Mouse (Mus musculus): ENCODE results near the gene Fkrp. TPM values are rescaled to one million over a fixed set of nuclear protein-coding genes. Genes with fewer than 3 reads are reported as not detected.
A peak's percentile ranks its signal among the peaks of the same experiment; 100 is the strongest.

Fkrp gene
- polyA plus RNA-seq, 1 experiment from 2014 or later = 30.8 TPM

- Histone ChIP-seq H3K4me3 (no peak overlapping the region), H3K9ac (no peak overlapping the region), H3K9me3 (replicated peaks) (no peaks in the 10 kb centered on the region), H3K27me3 (no peaks in the 10 kb centered on the region), H3K27ac (no peak overlapping the region), H3K36me3 (no peaks in the 10 kb centered on the region), H3K4me1 (replicated peaks) (peaks cover 12% of the 10 kb centered on the region), H3K4me2 (no peak overlapping the region)
- no peak for ATAC-seq (replicated peaks; ENCODE audit: insufficient number of reproducible peaks, insufficient read depth, low FRiP score, low read depth)
- 79% methylated on average over 7 of the region's 7 CpGs for WGBS
These were observed 52.9 kb downstream of the Fkrp start for GRCm38 (mm10) chr7:16763463-16764218.

- no peaks in the 10 kb centered on the region for H3K36me3 ChIP-seq
- no peak overlapping the region for H3K4me3 ChIP-seq
- H3K9ac ChIP-seq = no peak overlapping the region
- no peak overlapping the region for H3K4me2 ChIP-seq
- no peaks in the 10 kb centered on the region for H3K9me3 ChIP-seq (replicated peaks)
- H3K27ac ChIP-seq = peak overlapping the region; percentile 53
- 48% methylated on average over 5 of the region's 5 CpGs for WGBS
- no peaks in the 10 kb centered on the region for H3K27me3 ChIP-seq
- no peak for ATAC-seq (replicated peaks; ENCODE audit: insufficient number of reproducible peaks, insufficient read depth, low FRiP score, low read depth)
- peaks cover 12% of the 10 kb centered on the region for H3K4me1 ChIP-seq (replicated peaks)
These were observed 54.9 kb downstream of the Fkrp start for GRCm38 (mm10) chr7:16761630-16762029.

DNA sequence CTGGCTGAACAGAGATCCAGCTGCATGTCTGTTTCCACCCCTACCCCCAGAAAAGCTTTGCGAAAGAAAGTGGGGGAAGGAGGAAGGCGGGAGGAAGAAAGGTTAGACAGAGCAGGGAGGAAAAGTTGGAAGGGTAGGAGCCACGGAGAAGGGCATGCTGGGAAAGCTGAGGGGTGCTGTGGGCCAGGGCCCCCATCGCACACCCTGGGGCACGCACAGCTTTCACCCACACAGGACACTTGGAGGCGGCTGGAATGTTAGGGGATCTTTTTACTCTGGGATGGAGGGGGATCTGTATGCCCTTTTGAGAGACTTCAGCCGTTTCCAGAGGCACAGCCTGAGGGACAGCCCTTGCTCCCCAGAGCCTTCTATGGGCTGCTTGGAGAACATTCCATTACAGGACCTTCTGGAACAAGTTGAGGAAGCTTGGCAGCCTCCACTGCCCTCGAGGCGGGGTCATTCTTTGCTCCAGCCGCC lies 55.5 kb downstream of the Fkrp start:
- peak; percentile 80; the same call in 1 of the 2 replicates for ATAC-seq (replicated peaks; ENCODE audit: insufficient number of reproducible peaks, insufficient read depth, low FRiP score, low read depth)
- no peak overlapping the region for H3K9ac ChIP-seq
- no peaks in the 10 kb centered on the region for H3K36me3 ChIP-seq
- H3K4me2 ChIP-seq = 0 out of 2 replicates have a peak overlapping the region, but pooled peaks have one; percentile 18
- 0 out of 2 replicates have a peak overlapping the region, but pooled peaks have one; percentile 8 for H3K4me3 ChIP-seq
- no peaks in the 10 kb centered on the region for H3K27me3 ChIP-seq
- peaks cover 12% of the 10 kb centered on the region for H3K4me1 ChIP-seq (replicated peaks)
- no peaks in the 10 kb centered on the region for H3K9me3 ChIP-seq (replicated peaks)
- H3K27ac ChIP-seq = peak overlapping the region; percentile 78
- WGBS = 37% methylated on average over 10 of the region's 10 CpGs

GRCm38 (mm10) chr7:16760292-16760691 lies 56.2 kb downstream of the Fkrp start:
- Histone ChIP-seq H3K4me3 (no peak overlapping the region), H3K4me2 (no peak overlapping the region), H3K4me1 (replicated peaks) (peaks cover 18% of the 10 kb centered on the region), H3K9me3 (replicated peaks) (no peaks in the 10 kb centered on the region), H3K27me3 (no peaks in the 10 kb centered on the region), H3K36me3 (no peaks in the 10 kb centered on the region), H3K27ac (peak overlapping the region; percentile 54), H3K9ac (no peak overlapping the region)
- ATAC-seq (replicated peaks; ENCODE audit: insufficient number of reproducible peaks, insufficient read depth, low FRiP score, low read depth) = 0 out of 2 replicates have a peak, but pooled peaks have one; percentile 40
- WGBS = 27% methylated on average over 8 of the region's 8 CpGs

Other genes with a start within 250 kb of the Fkrp start
- gene Arhgap35, start 201.7 kb downstream of the Fkrp start, polyA plus RNA-seq (2015; fragmentation: Nextera tagmentation; extraction: Ambion mirVana) = 12.6 and 15.6 TPM in 2 replicates
- 0.60 and 0.68 TPM in 2 replicates for gene Ceacam15, start 141.0 kb downstream of the Fkrp start, polyA plus RNA-seq (2015; fragmentation: Nextera tagmentation; extraction: Ambion mirVana)
- not detected in 2 replicates for gene Ceacam9, start 94.8 kb downstream of the Fkrp start, polyA plus RNA-seq (2015; fragmentation: Nextera tagmentation; extraction: Ambion mirVana)
- 194 and 219 TPM in 2 replicates for gene Ap2s1, start 78.3 kb downstream of the Fkrp start, polyA plus RNA-seq (2015; fragmentation: Nextera tagmentation; extraction: Ambion mirVana)
- 40.2 and 46.4 TPM in 2 replicates for gene Slc1a5, start 35.4 kb downstream of the Fkrp start, polyA plus RNA-seq (2015; fragmentation: Nextera tagmentation; extraction: Ambion mirVana)
- 73.9 and 90.0 TPM in 2 replicates for gene Strn4, start 843 bp downstream of the Fkrp start, polyA plus RNA-seq (2015; fragmentation: Nextera tagmentation; extraction: Ambion mirVana)
- 9.9 and 13.3 TPM in 2 replicates for gene Prkd2, start 26.2 kb upstream of the Fkrp start, polyA plus RNA-seq (2015; fragmentation: Nextera tagmentation; extraction: Ambion mirVana)
- gene Dact3, start 58.6 kb upstream of the Fkrp start, polyA plus RNA-seq (2015; fragmentation: Nextera tagmentation; extraction: Ambion mirVana) = 5.8 and 7.0 TPM in 2 replicates
- gene Gng8, start 75.1 kb upstream of the Fkrp start, polyA plus RNA-seq (2015; fragmentation: Nextera tagmentation; extraction: Ambion mirVana) = 4.2 and 5.2 TPM in 2 replicates
- 0.86 and 1.2 TPM in 2 replicates for gene Ptgir, start 89.8 kb upstream of the Fkrp start, polyA plus RNA-seq (2015; fragmentation: Nextera tagmentation; extraction: Ambion mirVana)
- gene Calm3, start 107.4 kb upstream of the Fkrp start, polyA plus RNA-seq (2015; fragmentation: Nextera tagmentation; extraction: Ambion mirVana) = 96.4 and 98.4 TPM in 2 replicates
- 4.7 and 6.2 TPM in 2 replicates for gene Pnmal2, start 128.0 kb upstream of the Fkrp start, polyA plus RNA-seq (2015; fragmentation: Nextera tagmentation; extraction: Ambion mirVana)
- 0.05 and 0.24 TPM in 2 replicates for gene Pnmal1, start 142.9 kb upstream of the Fkrp start, polyA plus RNA-seq (2015; fragmentation: Nextera tagmentation; extraction: Ambion mirVana)
- gene Gm42372, start 166.4 kb upstream of the Fkrp start, polyA plus RNA-seq (2015; fragmentation: Nextera tagmentation; extraction: Ambion mirVana) = 0.05 and 0.23 TPM in 2 replicates
- 28.1 and 34.0 TPM in 2 replicates for gene Ccdc8, start 176.0 kb upstream of the Fkrp start, polyA plus RNA-seq (2015; fragmentation: Nextera tagmentation; extraction: Ambion mirVana)
- gene Ppp5c, start 211.2 kb upstream of the Fkrp start, polyA plus RNA-seq (2015; fragmentation: Nextera tagmentation; extraction: Ambion mirVana) = 82.5 and 99.2 TPM in 2 replicates
- 36.4 and 44.0 TPM in 2 replicates for gene Hif3a, start 245.7 kb upstream of the Fkrp start, polyA plus RNA-seq (2015; fragmentation: Nextera tagmentation; extraction: Ambion mirVana)

Data from heart, embryonic 15.5 days (tissue).